Mouse (Mus musculus): ENCODE results near the gene Phyhipl.

GRCm38 (mm10) chr10:70532249-70532648, 123.5 kb downstream of the Phyhipl start:
- TF ChIP-seq PAX5 (IDR thresholded peaks at IDR 0.05; ENCODE audit: low read length) (no peak), CTCF (conservative IDR thresholded peaks at IDR 0.05 in 1 of 2, IDR thresholded peaks at IDR 0.05 in 1 of 2; ENCODE audit: low read depth in 2 of 2, low read length in 2 of 2) (no peak), POLR2A (IDR thresholded peaks at IDR 0.05; ENCODE audit: low read depth, low read length) (no peak), ELF1 (IDR thresholded peaks at IDR 0.05; ENCODE audit: low read depth, low read length) (no peak), ZKSCAN1 (IDR thresholded peaks at IDR 0.05; ENCODE audit: borderline replicate concordance, low read depth, low read length) (no peak), USF1 (IDR thresholded peaks at IDR 0.05; ENCODE audit: low read depth, low read length) (no peak), CHD2 (IDR thresholded peaks at IDR 0.05; ENCODE audit: low read length) (no peak), EP300 (IDR thresholded peaks at IDR 0.05; ENCODE audit: low read length) (no peak), ETS1 (conservative IDR thresholded peaks at IDR 0.05; ENCODE audit: low read depth, low read length) (no peak), POLR2AphosphoS2 (IDR thresholded peaks at IDR 0.05; ENCODE audit: low read depth, low read length) (no peak), ZNF384 (IDR thresholded peaks at IDR 0.05; ENCODE audit: low read depth, low read length) (no peak)

Data from CH12.LX (cell line).